8 mouse cellular contexts compared by ENCODE assay signal in the genomic region with DNA sequence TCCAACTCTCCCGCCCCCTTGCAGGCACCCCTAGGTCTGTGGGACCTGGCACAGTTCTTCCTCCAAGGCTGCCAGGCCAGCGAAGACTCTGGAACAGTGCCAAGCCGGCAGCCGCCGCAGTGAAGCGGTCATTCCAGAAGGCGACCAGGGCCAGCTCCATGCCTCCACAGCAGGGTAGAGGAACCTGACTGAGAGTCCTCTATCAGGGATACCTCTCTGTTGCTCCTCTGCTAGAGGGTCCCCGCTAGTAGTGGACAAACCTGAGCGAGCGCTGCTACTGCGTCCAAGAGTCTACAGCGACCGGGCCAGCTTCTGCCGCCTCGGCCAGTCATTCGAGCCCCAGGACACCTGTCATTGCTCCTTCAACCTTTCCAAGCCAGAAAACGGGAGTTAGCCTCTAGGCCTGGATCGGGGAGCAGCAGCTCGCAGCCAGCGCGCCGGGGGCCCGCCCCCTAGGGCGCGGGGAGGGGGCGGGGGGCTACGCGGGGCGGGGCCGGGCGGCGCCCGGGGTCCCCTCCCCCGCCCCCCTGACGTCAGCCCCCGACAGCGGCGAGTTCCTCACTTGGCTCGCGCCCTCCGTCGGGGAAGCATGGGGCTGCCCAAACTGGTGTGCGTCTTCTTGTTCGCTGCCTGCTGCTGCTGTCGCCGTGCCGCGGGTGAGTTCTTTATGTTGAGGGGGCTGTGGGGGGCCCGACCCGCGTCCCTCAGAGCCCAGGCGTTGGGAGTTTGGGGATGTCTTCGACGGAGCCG. TPM values are rescaled to one million over a fixed set of nuclear protein-coding genes. Genes with fewer than 3 reads are reported as not detected.
DNase-seq lines count a peak whose midpoint lies in the region; ATAC-seq lines count a peak whose summit lies in the region.

A gene (plus strand): TSS at position 369 of the 750 bp plus-strand sequence.

- peaks cover 39% of the 10 kb centered on the region for H3K4me1 ChIP-seq in hindbrain, embryonic 16.5 days (ENCODE audit: control insufficient read depth, insufficient read depth, low read depth, low read length)
- peaks cover 28% of the 10 kb centered on the region for H3K4me1 ChIP-seq in limb, embryonic 11.5 days (ENCODE audit: control insufficient read depth, insufficient read depth, low read length)
- H3K4me1 ChIP-seq in midbrain, embryonic 15.5 days: peaks cover 33% of the 10 kb centered on the region

- peak within 1 kb of the TSS; percentile 47 for H3K4me3 ChIP-seq in hindbrain, embryonic 16.5 days (ENCODE audit: low read length)
- H3K4me3 ChIP-seq in limb, embryonic 11.5 days (ENCODE audit: low read depth, low read length): peak within 1 kb of the TSS; percentile 45
- peak within 1 kb of the TSS; percentile 40 for H3K4me3 ChIP-seq in midbrain, embryonic 15.5 days

- ATAC-seq in hindbrain, embryonic 16.5 days: peak; percentile 30
- ATAC-seq in limb, embryonic 11.5 days (ENCODE audit: insufficient number of reproducible peaks, low FRiP score, low TSS enrichment, low read depth): peak; percentile 40; the same call in 1 of the 2 replicates
- ATAC-seq in midbrain, embryonic 15.5 days (replicated peaks): peak; percentile 27; the same call in 1 of the 2 replicates

- under 1% methylated on average over 52 of the region's 55 CpGs for WGBS in hindbrain, embryonic 16.5 days
- 2% methylated on average over 52 of the region's 55 CpGs for WGBS in limb, embryonic 11.5 days
- 1% methylated on average over 53 of the region's 55 CpGs for WGBS in midbrain, embryonic 15.5 days

- H3K27me3 ChIP-seq in hindbrain, embryonic 16.5 days (replicated peaks; ENCODE audit: control insufficient read depth, insufficient read depth, low read length): peaks cover 28% of the 10 kb centered on the region
- H3K27me3 ChIP-seq in limb, embryonic 11.5 days (ENCODE audit: control insufficient read depth, insufficient read depth, low read length): peaks cover 44% of the 10 kb centered on the region
- peaks cover 41% of the 10 kb centered on the region for H3K27me3 ChIP-seq in midbrain, embryonic 15.5 days (replicated peaks)

- peak within 1 kb of the TSS; percentile 57 for H3K27ac ChIP-seq in hindbrain, embryonic 16.5 days (ENCODE audit: low read depth, low read length)
- peak within 1 kb of the TSS; percentile 30; the same call in 1 of the 2 replicates for H3K27ac ChIP-seq in limb, embryonic 11.5 days (replicated peaks; ENCODE audit: low read depth, low read length)
- H3K27ac ChIP-seq in midbrain, embryonic 15.5 days: no peak within 1 kb of the TSS

- H3K4me2 ChIP-seq in hindbrain, embryonic 16.5 days (ENCODE audit: low read length): peak within 1 kb of the TSS; percentile 88
- peak within 1 kb of the TSS; percentile 78 for H3K4me2 ChIP-seq in limb, embryonic 11.5 days (ENCODE audit: low read depth, severe bottlenecking)
- peak within 1 kb of the TSS; percentile 70 for H3K4me2 ChIP-seq in midbrain, embryonic 15.5 days

- peak; percentile 71 to 77 for DNase-seq in lung, adult 18-20 months
- no peak for DNase-seq in lung, postnatal 25 days (ENCODE audit: low spot score)
- DNase-seq in cerebellum, adult 9-10 months: peak; percentile 88
- peak; percentile 80 for DNase-seq in gastrocnemius, postnatal 10 days
- peak; percentile 70 for DNase-seq in limb, embryonic 11.5 days (ENCODE audit: low spot score)
- peak; percentile 56 for DNase-seq in urinary bladder, adult 2 months (ENCODE audit: low spot score)

- peak within 1 kb of the TSS; percentile 61 for H3K9ac ChIP-seq in hindbrain, embryonic 16.5 days (ENCODE audit: low read depth, low read length)
- H3K9ac ChIP-seq in limb, embryonic 11.5 days (ENCODE audit: low read length): peak within 1 kb of the TSS; percentile 52
- H3K9ac ChIP-seq in midbrain, embryonic 15.5 days: peak within 1 kb of the TSS; percentile 5

- H3K9me3 ChIP-seq in hindbrain, embryonic 16.5 days (ENCODE audit: control insufficient read depth, low read length): no peaks in the 10 kb centered on the region
- H3K9me3 ChIP-seq in limb, embryonic 11.5 days (ENCODE audit: control insufficient read depth, low read length): no peaks in the 10 kb centered on the region
- H3K9me3 ChIP-seq in midbrain, embryonic 15.5 days: no peaks in the 10 kb centered on the region

- H3K36me3 ChIP-seq in hindbrain, embryonic 16.5 days (ENCODE audit: control insufficient read depth, insufficient read depth, low read length): no peaks in the 10 kb centered on the region
- H3K36me3 ChIP-seq in limb, embryonic 11.5 days (ENCODE audit: control insufficient read depth, insufficient read depth, low read length): peaks cover 2% of the 10 kb centered on the region; the same call in 1 of the 2 replicates
- H3K36me3 ChIP-seq in midbrain, embryonic 15.5 days (replicated peaks): no peaks in the 10 kb centered on the region

RNA-seq across cellular contexts. Expression of the gene that starts here (rescaled TPM):
- total RNA-seq in gastrocnemius, postnatal 10 days (2021): 100 to 1,000 TPM; 107 to 115 TPM
- 12.3 and 15.3 TPM in 2 replicates for polyA plus RNA-seq in hindbrain, embryonic 16.5 days (2015; fragmentation: Nextera tagmentation; extraction: Ambion mirVana)
- 12.7 and 13.4 TPM in 2 replicates for polyA plus RNA-seq in limb, embryonic 11.5 days (2014; fragmentation: Nextera tagmentation; extraction: Ambion mirVana)
- 11.7 and 11.9 TPM in 2 replicates for polyA plus RNA-seq in midbrain, embryonic 15.5 days (2015; fragmentation: Nextera tagmentation; extraction: Ambion mirVana)
- polyA plus RNA-seq in urinary bladder, adult 2 months (2012; rRNA removed): 182 and 219 TPM in 2 replicates

Comparison
In these comparisons a context has a peak if more than half of its experiments do, and no peak if none do; other contexts are left out.
1. RNA of the gene that starts here (polyA plus RNA-seq): 182 to 219 TPM in urinary bladder, adult 2 months; 12.7 to 13.4 TPM in limb, embryonic 11.5 days, 12.3 to 15.3 TPM in hindbrain, embryonic 16.5 days and 11.7 to 11.9 TPM in midbrain, embryonic 15.5 days; every median in the first group is over 10 times any median in the second.
2. H3K9ac ChIP-seq: peak in every context shown above with its lines; median percentile 61 in hindbrain, embryonic 16.5 days; 52 in limb, embryonic 11.5 days; 5 in midbrain, embryonic 15.5 days.
3. Peak in every context shown above with its lines, with median percentiles within 50 percentile points of each other: ATAC-seq, H3K4me2 ChIP-seq and H3K4me3 ChIP-seq.